25 mouse cellular contexts compared by ENCODE assay signal in the genomic region with DNA sequence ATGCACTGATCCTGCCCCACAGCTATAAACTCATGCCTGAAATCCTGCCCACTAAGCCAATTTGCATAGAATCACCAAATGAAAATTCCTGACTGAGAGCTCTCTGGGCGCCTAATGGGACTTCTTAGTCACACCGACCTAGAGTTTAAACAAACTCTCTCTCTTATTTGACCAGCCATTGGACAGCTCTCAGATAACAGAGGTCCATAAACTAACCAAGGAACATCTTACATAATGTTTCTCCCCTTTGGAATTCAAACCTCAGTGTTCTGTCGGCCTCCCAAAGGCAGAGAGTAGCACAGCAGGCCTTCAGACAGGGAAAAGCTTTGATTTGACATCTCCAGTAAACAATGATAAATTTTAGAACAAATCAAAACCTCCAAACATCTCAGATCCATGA. TPM values are rescaled to one million over a fixed set of nuclear protein-coding genes. Genes with fewer than 3 reads are reported as not detected.
DNase-seq lines count a peak whose midpoint lies in the region; ATAC-seq and TF ChIP-seq lines count a peak whose summit lies in the region.
"Had no signal": no experiment of that assay in that cellular context is flagged by ENCODE, and none has a peak within 500 bp of the region (broad histone marks: within the 10 kb centered on the region; RNA-seq: fewer than 3 reads in every experiment).

A gene (minus strand): TSS at position 102 of the 400 bp plus-strand sequence.

- no peak within 1 kb of the TSS for H3K4me3 ChIP-seq in lung, embryonic 14.5 days (ENCODE audit: low read depth, low read length)
- no peak within 1 kb of the TSS for H3K4me3 ChIP-seq in midbrain, embryonic 14.5 days (replicated peaks; ENCODE audit: low read depth, low read length)
- H3K4me3 ChIP-seq in midbrain, embryonic 15.5 days = no peak within 1 kb of the TSS
- H3K4me3 ChIP-seq: embryonic facial prominence, embryonic 10.5 days; forebrain, embryonic 13.5 days; gastrocnemius, adult 2 months; heart, embryonic 12.5 days; hindbrain, embryonic 10.5 days had no signal

- H3K36me3 ChIP-seq in lung, embryonic 14.5 days (ENCODE audit: insufficient read depth) = no peaks in the 10 kb centered on the region
- H3K36me3 ChIP-seq in midbrain, embryonic 14.5 days (ENCODE audit: control insufficient read depth, insufficient read depth, low read length) = no peaks in the 10 kb centered on the region
- no peaks in the 10 kb centered on the region for H3K36me3 ChIP-seq in midbrain, embryonic 15.5 days (replicated peaks)
- H3K36me3 ChIP-seq: embryonic facial prominence, embryonic 10.5 days; heart, embryonic 12.5 days; hindbrain, embryonic 10.5 days had no signal

- TF ChIP-seq CTCF in lung, embryonic 14.5 days (IDR thresholded peaks at IDR 0.05; ENCODE audit: low read depth) = no peak

- no peaks in the 10 kb centered on the region for H3K9me3 ChIP-seq in lung, embryonic 14.5 days (ENCODE audit: low read depth, low read length)
- H3K9me3 ChIP-seq in midbrain, embryonic 14.5 days (ENCODE audit: control insufficient read depth, low read length) = no peaks in the 10 kb centered on the region
- no peaks in the 10 kb centered on the region for H3K9me3 ChIP-seq in midbrain, embryonic 15.5 days
- H3K9me3 ChIP-seq: embryonic facial prominence, embryonic 10.5 days; forebrain, embryonic 13.5 days; heart, embryonic 12.5 days; hindbrain, embryonic 10.5 days had no signal

- WGBS in lung, embryonic 14.5 days = 20% methylated on average over 3 of the region's 3 CpGs
- WGBS in midbrain, embryonic 14.5 days = 65% methylated on average over 3 of the region's 3 CpGs
- WGBS in midbrain, embryonic 15.5 days = 65% methylated on average over 3 of the region's 3 CpGs

- no peaks in the 10 kb centered on the region for H3K4me1 ChIP-seq in lung, embryonic 14.5 days (ENCODE audit: insufficient read depth)
- H3K4me1 ChIP-seq in midbrain, embryonic 14.5 days (ENCODE audit: control insufficient read depth, insufficient read depth, low read length) = no peaks in the 10 kb centered on the region
- no peaks in the 10 kb centered on the region for H3K4me1 ChIP-seq in midbrain, embryonic 15.5 days
- H3K4me1 ChIP-seq: embryonic facial prominence, embryonic 10.5 days; forebrain, embryonic 13.5 days; heart, embryonic 12.5 days; hindbrain, embryonic 10.5 days had no signal

- no peak within 1 kb of the TSS for H3K27ac ChIP-seq in lung, embryonic 14.5 days (ENCODE audit: low read depth)
- no peak within 1 kb of the TSS for H3K27ac ChIP-seq in midbrain, embryonic 14.5 days (replicated peaks; ENCODE audit: low read depth, low read length)
- H3K27ac ChIP-seq in midbrain, embryonic 15.5 days = no peak within 1 kb of the TSS
- H3K27ac ChIP-seq: embryonic facial prominence, embryonic 10.5 days; forebrain, embryonic 13.5 days; gastrocnemius, adult 2 months; hindbrain, embryonic 10.5 days had no signal

- no peak within 1 kb of the TSS for H3K4me2 ChIP-seq in lung, embryonic 14.5 days
- no peak within 1 kb of the TSS for H3K4me2 ChIP-seq in midbrain, embryonic 14.5 days (ENCODE audit: low read length)
- no peak within 1 kb of the TSS for H3K4me2 ChIP-seq in midbrain, embryonic 15.5 days
- H3K4me2 ChIP-seq: forebrain, embryonic 13.5 days; heart, embryonic 12.5 days had no signal

- H3K27me3 ChIP-seq in lung, embryonic 14.5 days (ENCODE audit: insufficient read depth, low read length) = no peaks in the 10 kb centered on the region
- H3K27me3 ChIP-seq in midbrain, embryonic 14.5 days (ENCODE audit: control insufficient read depth, insufficient read depth, low read length) = no peaks in the 10 kb centered on the region
- no peaks in the 10 kb centered on the region for H3K27me3 ChIP-seq in midbrain, embryonic 15.5 days (replicated peaks)
- H3K27me3 ChIP-seq: forebrain, embryonic 13.5 days; heart, embryonic 12.5 days had no signal

- no peak for ATAC-seq in lung, embryonic 14.5 days (ENCODE audit: insufficient read depth)
- ATAC-seq in midbrain, embryonic 14.5 days (ENCODE audit: low FRiP score, low TSS enrichment) = no peak
- ATAC-seq in midbrain, embryonic 15.5 days (replicated peaks) = no peak
- no peak for ATAC-seq in monocyte, adult 5-6 weeks (replicated peaks; ENCODE audit: insufficient number of reproducible peaks, low FRiP score, low TSS enrichment, poor library complexity, severe bottlenecking)
- ATAC-seq: activated CD4-positive, CD25-positive, alpha-beta regulatory T cell, adult 4 months; forebrain, embryonic 13.5 days; Patski had no signal

- H3K9ac ChIP-seq in lung, embryonic 14.5 days = no peak within 1 kb of the TSS
- no peak within 1 kb of the TSS for H3K9ac ChIP-seq in midbrain, embryonic 14.5 days (replicated peaks; ENCODE audit: low read length)
- H3K9ac ChIP-seq in midbrain, embryonic 15.5 days = no peak within 1 kb of the TSS
- H3K9ac ChIP-seq: forebrain, embryonic 13.5 days; heart, embryonic 12.5 days had no signal

- DNase-seq in kidney, adult 9 months = peak; percentile 47
- DNase-seq in kidney, postnatal 14 days = no peak
- peak; percentile 14 for DNase-seq in lung, embryonic 14.5 days
- no peak for DNase-seq in lung, postnatal 4 days
- peak; percentile 24 for DNase-seq in midbrain, embryonic 14.5 days
- DNase-seq: adrenal gland, postnatal 14 days; cerebellum, adult 18-20 months; cerebellum, adult 9-11 months; cerebellum, postnatal 36 days; gastrocnemius, adult 2 months; gastrocnemius, postnatal 25 days had no signal

RNA-seq across cellular contexts. Expression of the gene that starts here (rescaled TPM):
- 0.46 and 0.55 TPM in 2 replicates for polyA plus RNA-seq in lung, embryonic 14.5 days (2014; fragmentation: Nextera tagmentation; extraction: Ambion mirVana)
- polyA plus RNA-seq in midbrain, embryonic 14.5 days (2014; fragmentation: Nextera tagmentation; extraction: Ambion mirVana) = not detected in 2 replicates
- not detected in 2 replicates for polyA plus RNA-seq in midbrain, embryonic 15.5 days (2015; fragmentation: Nextera tagmentation; extraction: Ambion mirVana)
- total RNA-seq in monocyte, adult 5-6 weeks (2017) = not detected in 3 replicates
- total RNA-seq: gastrocnemius, adult 2 months; gastrocnemius, postnatal 25 days; granulocyte monocyte progenitor cell, adult 5-6 weeks; heart, postnatal 25 days; MEL had no signal
- polyA plus RNA-seq: activated CD4-positive, CD25-positive, alpha-beta regulatory T cell, adult 4 months; C2C12; embryonic facial prominence, embryonic 10.5 days; embryonic facial prominence, embryonic 14.5 days; forebrain, embryonic 13.5 days; heart, embryonic 12.5 days; heart, embryonic 16.5 days; hindbrain, embryonic 10.5 days had no signal

Comparison
In these comparisons a context has a peak if more than half of its experiments do, and no peak if none do; other contexts are left out.
1. Peak in DNase-seq in lung, embryonic 14.5 days; RNA of the gene not detected or under 1 TPM.
2. Peak in DNase-seq in midbrain, embryonic 14.5 days; RNA of the gene not detected or under 1 TPM.